Mouse (Mus musculus) gastrocnemius, postnatal 36 days (tissue): ENCODE measurements around the gene Gpam. TPM values are rescaled to one million over a fixed set of nuclear protein-coding genes. Genes with fewer than 3 reads are reported as not detected.

Source experiments
- DNase-seq, 2 experiments: peaks; one replicate each; pipeline ENCODE4 v3.0.0; 2022
- intact Hi-C: fragments of 180-260 bp; cut with DNase I; formaldehyde crosslinking; loops from one replicate; pipeline ENCODE4 v1.15.1; 2025
- total RNA-seq, 2 experiments: library from RNA; stranded (reverse); gene quantifications; 2 replicates each; pipeline ENCODE4 v1.2.3; 2021

Gpam gene
- total RNA-seq, 2 experiments from 2014 or later, result 89.3 to 133 TPM

DNA sequence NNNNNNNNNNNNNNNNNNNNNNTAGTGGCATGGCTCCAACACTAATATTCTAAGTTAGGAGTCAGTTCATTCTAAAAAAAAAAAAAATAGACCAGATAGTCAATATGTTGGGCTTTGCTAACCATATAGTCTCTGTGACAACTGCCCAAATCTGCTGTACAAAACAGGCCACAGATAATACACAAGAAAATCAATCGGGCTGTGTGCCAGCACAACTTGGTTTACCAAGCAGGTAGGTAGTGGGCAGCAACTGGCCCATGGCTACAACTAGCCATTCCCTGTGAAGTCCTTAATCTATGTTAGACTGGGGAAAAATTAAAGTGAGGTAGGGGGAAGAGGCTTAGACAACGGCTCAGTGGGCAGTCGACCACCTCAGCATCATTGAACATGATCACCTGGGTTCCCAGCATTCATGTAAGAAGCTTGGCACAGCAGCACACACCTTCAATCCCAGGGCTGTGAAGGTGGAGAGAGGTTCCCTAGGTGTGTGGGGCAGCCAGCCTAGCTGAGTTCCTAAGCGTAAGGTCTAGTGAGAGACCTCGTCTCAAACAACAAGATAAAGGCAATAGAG is 12.1 kb downstream of the Gpam start:
- intact Hi-C loops, result no loop called here
- no peak for DNase-seq

DNA sequence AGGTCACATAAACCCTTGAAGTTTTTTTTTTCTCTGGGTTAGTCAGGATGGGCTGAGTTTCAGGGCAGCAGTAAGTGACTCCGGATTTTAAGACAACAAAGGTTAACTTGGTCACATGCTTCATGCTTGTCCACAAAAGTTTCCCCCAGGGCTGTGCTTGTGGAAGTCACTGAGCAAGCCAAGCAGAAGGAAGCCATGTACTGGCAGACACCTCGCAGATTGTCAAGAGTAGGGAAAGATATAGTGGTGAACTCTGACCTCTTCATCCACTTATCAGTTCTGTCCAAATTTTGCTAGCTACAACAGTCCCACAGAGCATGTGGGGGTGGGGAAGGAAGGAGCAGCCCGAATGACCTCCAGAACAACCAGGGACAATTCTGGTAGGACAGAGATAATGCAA is 19.1 kb downstream of the Gpam start:
- intact Hi-C loops, result no loop called here
- DNase-seq, result no peak

DNA sequence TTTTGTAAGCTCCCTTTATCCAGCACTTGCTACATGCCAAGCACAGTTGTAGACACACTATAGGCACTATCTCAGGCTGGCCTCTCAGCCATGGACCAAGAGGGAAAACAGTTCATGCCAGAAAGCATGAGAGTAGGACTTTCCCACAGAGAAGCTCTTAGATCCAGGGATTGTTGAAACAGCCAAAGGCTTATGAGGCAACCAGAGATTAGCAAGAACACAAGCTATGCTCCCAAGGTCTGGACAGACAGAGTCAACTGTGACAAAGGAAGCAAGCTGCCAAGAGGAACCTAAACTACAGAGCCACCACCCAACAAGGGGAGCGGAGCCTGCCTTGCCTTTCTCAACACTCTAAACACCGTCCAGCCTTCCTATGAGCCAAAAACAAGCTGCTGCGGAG is 21.1 kb downstream of the Gpam start:
- no peak for DNase-seq
- intact Hi-C loops, result no loop called here

GRCm38 (mm10) chr19:55103081-55103830 is 23.8 kb downstream of the Gpam start:
- DNase-seq, result peak; percentile 37 to 67
- intact Hi-C loops, result no loop called here

DNA sequence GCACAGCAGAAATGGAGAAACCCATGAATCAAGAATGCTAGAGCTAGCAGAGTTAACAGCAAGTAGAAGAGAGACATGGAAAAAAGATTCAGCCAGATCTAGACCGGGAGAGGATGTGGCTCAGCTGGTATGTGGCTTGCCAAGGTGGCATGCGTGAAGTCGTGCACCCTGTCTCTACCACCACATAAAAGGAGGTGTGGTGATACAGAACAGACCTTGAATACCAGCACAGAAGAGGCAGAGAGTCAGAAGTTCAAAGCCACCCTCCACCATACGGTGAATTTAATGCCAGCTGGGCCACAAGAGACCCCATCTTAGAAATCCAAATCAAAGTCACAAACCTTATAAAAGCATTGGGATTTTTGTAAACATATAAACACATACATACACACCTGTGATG is 25.4 kb downstream of the Gpam start:
- intact Hi-C loops, result no loop called here
- no peak for DNase-seq

- intact Hi-C loops, result no loop called here
- DNase-seq, result no peak
Measured at GRCm38 (mm10) chr19:55100227-55101140, 26.6 kb downstream of the Gpam start.

DNA sequence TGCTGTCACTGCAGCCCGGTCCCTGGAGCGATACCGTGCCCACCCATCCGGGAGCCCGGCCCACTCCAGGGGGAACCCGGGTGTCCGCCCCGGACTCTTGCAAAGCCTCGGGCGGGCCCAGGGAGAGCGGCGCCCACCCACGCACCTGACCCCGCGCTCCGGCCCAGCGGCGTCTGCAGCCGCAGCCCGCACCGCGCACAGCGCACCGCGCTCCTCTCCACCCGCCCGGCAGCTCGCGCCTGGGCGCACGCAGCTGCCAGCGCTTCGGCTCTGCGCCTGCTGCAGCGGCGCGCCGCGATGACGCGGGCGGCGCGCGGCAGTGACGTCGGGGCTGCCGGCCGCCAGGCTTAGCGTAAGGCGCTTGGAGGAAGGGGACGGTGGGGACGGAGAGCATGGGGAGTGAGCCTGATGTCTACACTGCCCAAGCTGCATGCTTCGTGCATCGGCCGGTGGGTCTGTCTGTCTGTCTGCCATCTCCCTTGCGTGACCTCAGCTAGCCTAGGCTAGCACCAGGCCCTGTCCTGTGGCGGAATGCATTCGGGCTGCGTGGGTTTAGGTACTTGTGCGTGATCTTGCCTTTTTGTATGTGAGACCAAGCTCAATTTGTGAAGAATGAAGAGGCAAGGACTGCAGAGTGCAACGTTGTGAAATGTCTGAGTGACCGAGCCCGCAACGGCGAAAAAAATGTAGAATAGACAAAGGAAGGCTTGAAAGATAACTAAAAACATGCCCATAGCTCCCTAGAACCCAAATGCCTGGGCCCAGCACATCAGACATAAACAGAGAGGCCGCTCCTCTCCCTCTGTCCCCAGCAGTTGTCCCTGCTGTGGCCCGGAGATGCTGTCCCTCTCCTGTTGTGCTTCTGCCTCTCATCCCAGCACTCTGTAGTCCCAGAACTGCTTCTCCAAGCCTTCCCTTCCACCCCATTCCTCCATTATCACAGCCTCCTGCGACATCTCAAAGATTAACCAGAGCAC is 27.6 kb downstream of the Gpam start:
- intact Hi-C loops, result loop anchor here (5.0 kb wide), 1 partner anchor 93 kb away; no protein-coding TSS in a partner anchor
- peak; percentile 53 to 80 for DNase-seq

GRCm38 (mm10) chr19:55098409-55099183 is 28.4 kb downstream of the Gpam start:
- peak in 1 of 2 experiments; percentile 26 for DNase-seq
- intact Hi-C loops, result loop anchor here (5.0 kb wide), 1 partner anchor 94 kb away; no protein-coding TSS in a partner anchor

GRCm38 (mm10) chr19:55097396-55097967 is 29.6 kb downstream of the Gpam start:
- intact Hi-C loops, result loop anchor here (5.0 kb wide), 1 partner anchor 95 kb away; no protein-coding TSS in a partner anchor
- peak in 1 of 2 experiments; percentile 5 for DNase-seq

- DNase-seq, result peak in 1 of 2 experiments; percentile 2
- intact Hi-C loops, result loop anchor here (5.0 kb wide), 1 partner anchor 96 kb away; no protein-coding TSS in a partner anchor
Measured at GRCm38 (mm10) chr19:55096666-55097065, 30.4 kb downstream of the Gpam start.

- intact Hi-C loops, result loop anchor here (5.0 kb wide), 1 partner anchor 97 kb away; no protein-coding TSS in a partner anchor
- DNase-seq, result peak in 1 of 2 experiments; percentile 5
Measured at GRCm38 (mm10) chr19:55095547-55095946, 31.5 kb downstream of the Gpam start.

DNA sequence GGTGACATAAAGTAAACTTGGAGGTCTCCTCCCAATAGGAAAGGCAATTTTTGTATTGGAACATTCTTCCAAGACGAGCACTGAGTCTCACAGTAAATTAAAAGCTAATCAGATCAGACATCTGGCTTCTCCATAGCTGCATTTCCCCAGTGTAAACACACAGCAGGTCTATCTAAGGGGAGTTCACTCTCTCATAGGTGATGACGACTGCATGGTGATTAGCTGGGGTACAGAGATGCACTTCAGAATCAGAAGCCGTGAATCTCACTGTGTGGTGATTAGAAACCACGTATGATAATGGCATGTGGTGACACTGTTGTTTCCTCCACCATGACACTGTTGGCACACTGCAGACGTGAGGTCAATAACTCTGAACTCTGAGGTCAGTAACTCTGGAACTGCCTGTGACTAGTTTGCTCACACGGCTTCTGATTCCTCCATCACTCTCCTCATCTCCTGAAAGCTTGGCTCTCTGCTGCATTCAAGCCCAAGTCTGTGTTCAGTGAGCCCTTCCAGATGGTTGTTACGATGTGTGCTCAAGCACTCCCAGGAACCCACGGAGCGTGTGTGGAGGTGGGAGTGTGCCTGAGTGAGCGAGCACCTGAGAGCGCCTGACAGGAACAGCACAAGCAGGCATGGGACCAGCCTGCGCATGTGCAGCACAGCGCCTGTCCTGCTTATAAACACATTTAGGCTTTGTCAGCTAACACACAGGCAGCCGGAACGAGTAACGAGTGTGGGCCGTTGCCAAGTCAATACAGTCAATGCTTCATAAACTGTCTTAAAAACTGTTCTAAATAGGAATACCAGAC is 35.2 kb downstream of the Gpam start:
- intact Hi-C loops, result no loop called here
- DNase-seq, result peak in 1 of 2 experiments; percentile 9

DNA sequence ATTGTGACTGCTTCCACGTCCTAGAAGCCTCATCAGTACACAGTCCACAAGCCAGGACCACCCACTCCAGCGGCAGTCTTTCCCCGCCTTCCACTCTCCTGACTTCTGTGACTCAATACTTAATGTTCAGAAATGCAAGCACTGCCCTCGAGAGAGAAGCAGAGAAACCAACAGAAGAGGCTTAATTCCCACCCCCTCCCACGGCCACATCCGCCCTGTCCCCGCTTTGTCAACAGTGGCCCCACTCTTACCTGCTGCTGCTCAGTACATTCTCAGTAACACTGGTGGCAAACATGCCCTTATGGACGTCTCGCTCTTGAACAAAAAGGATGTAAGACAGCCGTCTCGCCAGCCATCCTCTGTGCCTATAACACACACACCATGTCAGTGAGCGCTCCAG is 36.2 kb downstream of the Gpam start:
- intact Hi-C loops, result no loop called here

GRCm38 (mm10) chr19:55090142-55090541 is 36.9 kb downstream of the Gpam start:
- intact Hi-C loops, result no loop called here
- peak in 1 of 2 experiments; percentile 2 for DNase-seq

More for the DNA sequence above, 36.2 kb downstream of the Gpam start:
- DNase-seq, result peak in 1 of 2 experiments; percentile 3

- DNase-seq, result no peak
- intact Hi-C loops, result loop anchor here (10.0 kb wide), 1 partner anchor 217 kb away; no protein-coding TSS in a partner anchor
Measured at GRCm38 (mm10) chr19:55087776-55088175, 39.3 kb downstream of the Gpam start.

- no peak for DNase-seq
- intact Hi-C loops, result loop anchor here (10.0 kb wide), 1 partner anchor 219 kb away; no protein-coding TSS in a partner anchor
Measured at GRCm38 (mm10) chr19:55085857-55086185, 41.2 kb downstream of the Gpam start.
